Mouse (Mus musculus) heart, adult 11 months (tissue): ENCODE measurements at regions not wholly inside any gene's neighbourhood (a gene's known extent, or its start where the extent isn't known, plus 50 kb on each side); places are given as distances from the start of the nearest gene placed in this dataset.

Experiments
- DNase-seq: peaks from one replicate; pipeline ENCODE4 v3.0.0; 2022

- DNase-seq, result peak; percentile 57
Measured at GRCm38 (mm10) chr16:96372021-96372751, 71.2 kb downstream of the Itgb2l start.

- peak; percentile 61 for DNase-seq
Measured at GRCm38 (mm10) chr16:96371117-96371516, 72.3 kb downstream of the Itgb2l start.

GRCm38 (mm10) chr16:96370213-96370612 lies 73.2 kb downstream of the Itgb2l start:
- peak; percentile 55 for DNase-seq
